Mouse (Mus musculus) G1E (cell line): ENCODE data around the gene Ak4. TPM values are rescaled to one million over a fixed set of nuclear protein-coding genes. Genes with fewer than 3 reads are reported as not detected.
A peak's percentile ranks its signal among the peaks of the same experiment; 100 is the strongest.

ENCODE experiments used
- ATAC-seq: 2 replicates; pipeline ENCODE4 v1.8.0; 2016; ENCODE audit warnings: mild to moderate bottlenecking; ENCODE audit not compliant: insufficient number of reproducible peaks, poor library complexity, low FRiP score, severe bottlenecking; ENCODE audit errors: extremely low read depth
- DNase-seq: peaks from one replicate; pipeline ENCODE4 v3.0.0; 2012; ENCODE audit warnings: low spot score
- H3K27me3 ChIP-seq: 2 replicates; pipeline ENCODE4 v1.6.1; 2012; ENCODE audit warnings: mild to moderate bottlenecking, low read length, inconsistent platforms; ENCODE audit not compliant: insufficient read depth
- H3K36me3 ChIP-seq: replicated peaks from 2 replicates; pipeline ENCODE3; 2012; ENCODE audit warnings: mild to moderate bottlenecking, inconsistent platforms
- H3K4me1 ChIP-seq: 2 replicates; pipeline ENCODE4 v1.6.1; 2012; ENCODE audit warnings: low read depth, low read length, inconsistent platforms, mixed read lengths; ENCODE audit not compliant: insufficient read depth
- H3K4me3 ChIP-seq: 2 replicates; pipeline ENCODE4 v1.5.1; 2012; ENCODE audit warnings: low read depth, mild to moderate bottlenecking, inconsistent platforms, low read length, moderate library complexity, mixed read lengths
- H3K9me3 ChIP-seq: replicated peaks from 2 replicates; pipeline ENCODE4 v1.6.1; 2012; ENCODE audit warnings: inconsistent platforms
- CTCF ChIP-seq: IDR thresholded peaks from 2 replicates; pipeline ENCODE4 v1.5.1; 2012; ENCODE audit warnings: low read depth, low read length, inconsistent platforms, mixed read lengths
- GATA1 ChIP-seq: IDR thresholded peaks from 2 replicates; pipeline ENCODE4 v1.6.1; 2012; ENCODE audit warnings: borderline replicate concordance, low read length, inconsistent platforms, mixed read lengths
- GATA2 ChIP-seq: IDR thresholded peaks from 2 replicates; pipeline ENCODE4 v1.6.1; 2012; ENCODE audit warnings: low read depth, low read length, inconsistent platforms, borderline replicate concordance
- POLR2AphosphoS5 ChIP-seq: IDR thresholded peaks from 2 replicates; pipeline ENCODE4 v1.6.1; 2012; ENCODE audit warnings: low read depth, low read length, inconsistent platforms; ENCODE audit not compliant: insufficient replicate concordance
- TAL1 ChIP-seq: conservative IDR thresholded peaks from 2 replicates; pipeline ENCODE4 v1.6.1; 2012; ENCODE audit warnings: low read depth, low read length, inconsistent platforms, mixed read lengths
- polyA plus RNA-seq: library from polyadenylated mRNA; stranded (reverse); fragments of >175 nt; gene quantifications from 2 replicates; pipeline ENCODE4 v1.2.3, GENCODE M21; 2012
- total RNA-seq, 2 experiments: library from RNA; stranded (forward) in 1 of 2; stranded (reverse) in 1 of 2; fragments of 200-1000 nt in 1 of 2; fragments of >200 nt in 1 of 2; fragmentation: Nextera tagmentation in 1 of 2; gene quantifications; 2 replicates each; pipeline ENCODE4 v1.2.3; 2014 to 2017

Ak4 gene
- total and polyA plus RNA-seq, 3 experiments: not detected

DNA sequence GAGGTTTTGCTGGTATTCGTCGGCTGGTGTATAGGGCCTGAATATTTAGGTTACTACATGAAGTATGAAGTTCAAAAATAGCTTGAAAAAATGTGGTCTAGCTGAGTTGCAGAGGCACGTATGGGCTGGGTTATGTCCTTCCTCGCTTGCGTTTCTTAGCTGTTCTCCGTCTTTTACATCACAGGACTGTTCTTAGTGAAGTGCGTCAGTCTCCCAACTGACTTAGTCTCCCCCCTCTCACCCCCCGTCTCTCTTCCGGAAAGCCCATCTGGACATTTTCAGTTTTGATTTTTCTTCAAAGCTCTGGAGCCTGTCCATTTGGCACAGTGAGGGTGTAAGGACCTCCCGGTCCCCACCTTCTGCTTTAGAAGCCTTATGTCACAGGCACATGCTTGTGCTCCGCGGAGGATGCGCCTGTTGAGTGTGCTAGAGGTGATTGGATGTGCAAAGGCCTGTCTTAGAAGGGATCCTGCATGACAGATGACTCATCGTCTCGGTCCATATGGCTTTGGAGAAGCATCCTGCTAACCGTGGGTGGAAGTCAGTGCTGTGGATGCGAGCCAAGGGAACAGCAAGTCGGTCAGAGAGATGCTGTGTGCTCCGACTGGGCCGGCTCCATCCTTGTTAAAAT is 31.2 kb downstream of the Ak4 start:
- DNase-seq: no peak
- Histone ChIP-seq H3K9me3 (no peaks in the 10 kb centered on the region), H3K27me3 (no peaks in the 10 kb centered on the region), H3K4me1 (no peaks in the 10 kb centered on the region), H3K4me3 (no peak overlapping the region), H3K36me3 (no peaks in the 10 kb centered on the region)
- no peak for ATAC-seq
- TF ChIP-seq GATA2: no peak
- no peak for TF ChIP-seq GATA1
- TF ChIP-seq CTCF: no peak
- no peak for TF ChIP-seq TAL1
- TF ChIP-seq POLR2AphosphoS5: no peak

DNA sequence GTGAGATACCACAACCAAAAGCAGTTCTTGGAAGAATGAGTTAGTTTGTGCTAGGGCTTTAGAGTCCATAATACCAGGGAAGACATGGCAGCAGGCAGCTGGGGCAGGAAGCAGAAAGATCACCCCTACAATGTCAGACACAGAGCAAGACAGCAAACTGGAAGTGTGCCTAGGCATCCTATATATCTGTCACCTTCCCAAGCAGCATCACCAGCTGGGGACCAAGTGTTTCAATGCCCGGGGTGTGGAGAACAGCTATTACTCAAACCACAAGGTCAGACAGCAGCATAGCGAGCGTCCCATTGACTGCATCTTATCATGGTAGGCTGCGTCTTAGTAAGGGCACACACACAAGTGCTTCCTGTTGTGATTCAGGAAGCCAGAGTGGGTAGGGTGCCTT is 32.0 kb downstream of the Ak4 start:
- H3K4me1 ChIP-seq: no peaks in the 10 kb centered on the region
- ATAC-seq (no peak), DNase-seq (no peak)
- no peaks in the 10 kb centered on the region for H3K9me3 ChIP-seq
- H3K27me3 ChIP-seq: no peaks in the 10 kb centered on the region
- TF ChIP-seq TAL1 (no peak), GATA1 (no peak), POLR2AphosphoS5 (no peak)
- no peak overlapping the region for H3K4me3 ChIP-seq
- H3K36me3 ChIP-seq: no peaks in the 10 kb centered on the region

DNA sequence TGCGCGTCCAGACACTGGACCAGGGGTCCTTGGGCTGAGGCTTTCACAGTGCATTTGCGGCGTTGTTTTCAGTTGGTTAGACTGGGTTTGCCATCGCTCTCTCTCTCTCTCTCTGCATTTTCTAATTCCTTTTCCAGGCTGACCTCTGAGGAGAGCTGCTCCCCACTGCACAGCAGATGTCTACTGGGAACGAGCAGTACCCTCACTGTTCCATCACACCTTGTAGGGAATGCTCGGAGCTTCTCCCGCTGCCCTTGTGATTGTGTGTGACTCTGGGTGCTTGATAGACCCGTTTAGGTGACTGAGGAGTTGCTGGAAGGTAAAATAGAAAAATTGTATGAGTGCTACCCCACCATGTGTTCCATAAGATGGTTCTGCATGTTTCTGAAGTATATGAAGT is 33.8 kb downstream of the Ak4 start:
- DNase-seq (no peak), ATAC-seq (no peak)
- Histone ChIP-seq H3K9me3 (no peaks in the 10 kb centered on the region), H3K27me3 (no peaks in the 10 kb centered on the region), H3K4me1 (no peaks in the 10 kb centered on the region), H3K4me3 (no peak overlapping the region), H3K36me3 (no peaks in the 10 kb centered on the region)
- TF ChIP-seq TAL1 (no peak), CTCF (no peak)

DNA sequence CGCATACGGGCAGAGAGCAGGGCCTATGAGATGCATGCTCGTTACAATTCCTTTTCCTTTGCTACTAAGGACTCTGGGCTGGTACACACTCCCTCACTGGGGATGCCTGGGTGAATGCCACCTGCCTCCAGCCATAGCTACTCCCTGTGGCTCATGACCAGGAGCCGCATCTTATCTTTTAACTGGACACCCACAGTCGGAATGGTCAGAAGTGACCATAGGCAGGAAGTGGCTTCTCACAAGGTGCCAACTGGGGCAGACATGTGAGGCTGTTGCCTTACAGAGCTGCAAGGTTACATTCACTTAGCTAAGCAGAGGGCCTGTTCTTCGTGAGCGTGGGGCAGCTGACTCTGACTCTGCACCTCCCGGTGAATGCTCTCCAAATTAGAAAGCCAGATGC is 38.1 kb downstream of the Ak4 start:
- no peak for TF ChIP-seq POLR2AphosphoS5
- no peak for TF ChIP-seq GATA1
- TF ChIP-seq GATA2: no peak
- no peak for TF ChIP-seq CTCF
- no peak for TF ChIP-seq TAL1
- no peak overlapping the region for H3K4me3 ChIP-seq
- H3K4me1 ChIP-seq: no peaks in the 10 kb centered on the region
- no peaks in the 10 kb centered on the region for H3K9me3 ChIP-seq
- DNase-seq: no peak
- H3K27me3 ChIP-seq: no peaks in the 10 kb centered on the region
- no peak for ATAC-seq
- H3K36me3 ChIP-seq: no peaks in the 10 kb centered on the region

DNA sequence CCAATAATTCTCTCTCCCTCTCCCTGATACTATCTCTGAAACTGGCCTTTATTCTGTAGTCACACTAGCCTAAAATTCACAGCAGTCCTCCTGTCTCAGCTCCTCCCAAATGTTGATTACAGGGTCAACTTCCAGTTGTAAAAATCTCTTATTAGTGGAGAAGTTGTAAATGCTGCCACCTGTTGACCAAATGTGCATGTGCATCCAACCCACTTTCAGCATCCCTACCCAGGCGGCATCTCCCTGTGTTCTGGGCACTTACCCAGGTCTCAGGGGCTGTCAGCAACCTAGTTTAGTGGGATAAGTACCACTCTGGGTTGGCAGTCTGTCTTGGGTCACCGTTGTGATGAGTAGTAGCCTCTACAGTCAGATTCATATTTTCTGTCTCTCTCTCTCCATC is 39.3 kb downstream of the Ak4 start:
- Histone ChIP-seq H3K4me1 (no peaks in the 10 kb centered on the region), H3K27me3 (no peaks in the 10 kb centered on the region), H3K4me3 (no peak overlapping the region), H3K9me3 (no peaks in the 10 kb centered on the region), H3K36me3 (no peaks in the 10 kb centered on the region)
- no peak for TF ChIP-seq TAL1
- peak; percentile 32; the same call in 1 of the 2 replicates for TF ChIP-seq CTCF
- DNase-seq: peak; percentile 20
- 0 out of 2 replicates have a peak, but pooled peaks have one; percentile 15 for ATAC-seq

DNA sequence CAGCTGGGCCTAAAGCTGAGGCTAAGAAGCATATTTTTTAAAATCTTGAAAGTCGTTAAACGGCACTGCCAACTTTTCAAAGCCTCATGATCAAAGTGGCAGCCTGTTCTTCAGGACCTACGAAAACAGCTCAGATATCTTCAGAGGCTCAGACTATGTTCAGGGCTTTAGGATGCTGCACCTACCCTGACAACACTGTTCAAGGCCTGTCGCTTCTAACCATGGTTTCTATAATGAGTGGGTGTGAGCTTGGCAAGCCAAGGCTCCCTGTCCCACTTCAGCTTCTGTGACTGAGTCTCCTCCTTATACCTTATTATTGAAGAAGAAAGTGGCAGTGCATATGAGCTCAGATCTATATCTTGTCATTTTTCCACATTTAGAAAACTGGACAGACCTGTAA is 40.3 kb downstream of the Ak4 start:
- Histone ChIP-seq H3K9me3 (no peaks in the 10 kb centered on the region), H3K36me3 (no peaks in the 10 kb centered on the region), H3K27me3 (no peaks in the 10 kb centered on the region), H3K4me3 (no peak overlapping the region), H3K4me1 (no peaks in the 10 kb centered on the region)
- DNase-seq (no peak), ATAC-seq (no peak)
- TF ChIP-seq TAL1: no peak
- no peak for TF ChIP-seq POLR2AphosphoS5
- TF ChIP-seq GATA2: no peak
- TF ChIP-seq CTCF: no peak
- no peak for TF ChIP-seq GATA1

DNA sequence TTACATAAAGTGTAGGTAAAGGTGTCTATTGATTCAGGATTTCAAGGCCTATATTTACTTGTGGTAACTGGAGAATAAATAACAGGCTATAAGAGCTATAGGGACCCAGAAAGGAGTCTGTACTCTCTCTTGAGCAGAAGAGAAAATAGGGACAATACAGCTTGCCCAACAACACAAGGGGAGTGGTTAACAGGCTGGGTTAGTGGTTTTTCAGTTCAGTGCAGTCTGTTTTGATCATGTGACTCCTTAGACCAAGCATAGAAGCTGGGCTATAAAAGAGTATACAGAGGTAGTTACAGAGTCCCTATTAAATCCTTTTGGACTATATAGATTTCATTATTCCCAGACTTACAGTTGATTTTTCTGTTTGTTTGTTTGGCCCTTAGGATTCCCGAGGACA is 41.0 kb downstream of the Ak4 start:
- Histone ChIP-seq H3K4me1 (no peaks in the 10 kb centered on the region), H3K9me3 (no peaks in the 10 kb centered on the region), H3K27me3 (no peaks in the 10 kb centered on the region), H3K36me3 (no peaks in the 10 kb centered on the region), H3K4me3 (no peak overlapping the region)
- DNase-seq: no peak
- ATAC-seq: no peak
- TF ChIP-seq CTCF: no peak
- no peak for TF ChIP-seq GATA1
- no peak for TF ChIP-seq TAL1
- TF ChIP-seq GATA2: no peak
